Mouse (Mus musculus) left cerebral cortex, adult 11 months (tissue): ENCODE measurements around the gene Tarsl2.

Experiments
- DNase-seq: peaks from one replicate; pipeline ENCODE4 v3.0.0; 2022; ENCODE audit warnings: low spot score

Gene Tarsl2

GRCm38 (mm10) chr7:65737286-65738040, 92.8 kb downstream of the Tarsl2 start:
- no peak for DNase-seq
